Comparison of ENCODE assay signal across 25 mouse cellular contexts in genomic region chr11:70931461-70931860, GRCm38 (mm10). TPM values are rescaled to one million over a fixed set of nuclear protein-coding genes. Genes with fewer than 3 reads are reported as not detected.
DNase-seq lines count a peak whose midpoint lies in the region; TF ChIP-seq lines count a peak whose summit lies in the region.
"Had no signal": no experiment of that assay in that cellular context is flagged by ENCODE, and none has a peak within 500 bp of the region (broad histone marks: within the 10 kb centered on the region; RNA-seq: fewer than 3 reads in every experiment).

No protein-coding gene starts in this region.

- no peak for TF ChIP-seq POLR2A in lung, adult 2 months (IDR thresholded peaks at IDR 0.05; ENCODE audit: borderline replicate concordance, extremely low read depth, low read depth, low read length)

- no peaks in the 10 kb centered on the region for H3K4me1 ChIP-seq in heart, embryonic 10.5 days
- H3K4me1 ChIP-seq in lung, adult 2 months (ENCODE audit: control insufficient read depth, insufficient read depth, low read length): no peaks in the 10 kb centered on the region
- H3K4me1 ChIP-seq: embryonic facial prominence, embryonic 15.5 days; forebrain, embryonic 10.5 days; forebrain, embryonic 13.5 days; heart, embryonic 12.5 days; heart, embryonic 15.5 days; hindbrain, embryonic 12.5 days; hindbrain, embryonic 15.5 days had no signal

- TF ChIP-seq CTCF in lung, adult 2 months (IDR thresholded peaks at IDR 0.05; ENCODE audit: insufficient read depth, low read length): no peak

- H3K27ac ChIP-seq in heart, embryonic 10.5 days: no peak overlapping the region
- H3K27ac ChIP-seq: embryonic facial prominence, embryonic 15.5 days; forebrain, embryonic 10.5 days; forebrain, embryonic 13.5 days; heart, embryonic 15.5 days; hindbrain, embryonic 12.5 days; hindbrain, embryonic 15.5 days had no signal

- H3K36me3 ChIP-seq in heart, embryonic 10.5 days: peaks cover 61% of the 10 kb centered on the region

- peak; percentile 6 for DNase-seq in heart, embryonic 10.5 days (ENCODE audit: low spot score)
- DNase-seq in heart, postnatal 25 days (ENCODE audit: low spot score): no peak
- peak; percentile 49 for DNase-seq in NIH3T3 (ENCODE audit: low read depth)
- peak; percentile 11 for DNase-seq in fibroblast of lung, adult 2 months (ENCODE audit: low read depth)
- no peak for DNase-seq in right cerebral cortex, postnatal 10 days (ENCODE audit: low spot score in 2 of 2)
- DNase-seq in lung, adult 2 months: no peak
- DNase-seq: adrenal gland, adult 2 months; adrenal gland, postnatal 14 days; cerebellum, adult 11-12 months; cerebellum, adult 8-10 months; cerebellum, postnatal 10 days; cerebellum, postnatal 36 days; embryo, embryonic 11 days; gastrocnemius, postnatal 10 days; gastrocnemius, postnatal 36 days; heart, postnatal 10 days; kidney, adult 2 months had no signal

- H3K27me3 ChIP-seq in heart, embryonic 10.5 days (ENCODE audit: insufficient read depth, poor library complexity, severe bottlenecking): no peaks in the 10 kb centered on the region
- H3K27me3 ChIP-seq: embryonic facial prominence, embryonic 15.5 days; forebrain, embryonic 13.5 days; heart, embryonic 12.5 days; heart, embryonic 15.5 days; hindbrain, embryonic 12.5 days; hindbrain, embryonic 15.5 days had no signal

- H3K4me3 ChIP-seq in heart, embryonic 10.5 days: no peak overlapping the region
- H3K4me3 ChIP-seq in lung, adult 2 months (replicated peaks; ENCODE audit: extremely low read depth, low read depth, low read length): no peak overlapping the region
- H3K4me3 ChIP-seq: embryonic facial prominence, embryonic 15.5 days; erythroblast, embryonic 14.5 days; forebrain, embryonic 10.5 days; forebrain, embryonic 13.5 days; heart, embryonic 12.5 days; heart, embryonic 15.5 days; hindbrain, embryonic 12.5 days; hindbrain, embryonic 15.5 days had no signal

- intact Hi-C loops in heart, postnatal 25 days (cut with DNase I): no loop called here

- no peaks in the 10 kb centered on the region for H3K9me3 ChIP-seq in heart, embryonic 10.5 days
- H3K9me3 ChIP-seq: embryonic facial prominence, embryonic 15.5 days; forebrain, embryonic 10.5 days; forebrain, embryonic 13.5 days; heart, embryonic 12.5 days; heart, embryonic 15.5 days; hindbrain, embryonic 12.5 days; hindbrain, embryonic 15.5 days had no signal

- 89% methylated on average over 5 of the region's 5 CpGs for WGBS in heart, embryonic 10.5 days
- WGBS in lung, adult 2 months: 84% methylated on average over 5 of the region's 5 CpGs

RNA-seq across cellular contexts. Expression of gene Nup88, which starts 38.3 kb away (rescaled TPM):
- polyA plus RNA-seq in heart, embryonic 10.5 days (2016; fragmentation: Nextera tagmentation; extraction: Ambion mirVana): 129 and 139 TPM in 2 replicates
- 10 to 100 TPM; 47.0 TPM for total RNA-seq in heart, postnatal 25 days (2021)
- polyA plus RNA-seq in lung, adult 2 months (2012; rRNA removed): 20.4 and 26.8 TPM in 2 replicates

RNA-seq across cellular contexts. Expression of gene Rpain, which starts 38.6 kb away (rescaled TPM):
- 61.4 and 63.6 TPM in 2 replicates for polyA plus RNA-seq in heart, embryonic 10.5 days (2016; fragmentation: Nextera tagmentation; extraction: Ambion mirVana)
- total RNA-seq in heart, postnatal 25 days (2021): 10 to 100 TPM; 15.2 to 15.7 TPM
- 25.6 and 42.6 TPM in 2 replicates for polyA plus RNA-seq in lung, adult 2 months (2012; rRNA removed)

RNA-seq across cellular contexts. Expression of gene C1qbp, which starts 51.4 kb away (rescaled TPM):
- 359 and 388 TPM in 2 replicates for polyA plus RNA-seq in heart, embryonic 10.5 days (2016; fragmentation: Nextera tagmentation; extraction: Ambion mirVana)
- 100 to 1,000 TPM; 218 to 234 TPM for total RNA-seq in heart, postnatal 25 days (2021)
- polyA plus RNA-seq in lung, adult 2 months (2012; rRNA removed): 50.9 and 94.1 TPM in 2 replicates

Comparison
In these comparisons a context has a peak if more than half of its experiments do, and no peak if none do; other contexts are left out.
1. DNase-seq: peak in heart, embryonic 10.5 days (single experiment), NIH3T3 (single experiment) and fibroblast of lung, adult 2 months (single experiment); none in heart, postnatal 25 days (single experiment), right cerebral cortex, postnatal 10 days (0 of 2) and lung, adult 2 months (single experiment).